Mouse (Mus musculus) layer of hippocampus, postnatal 36 days (tissue): ENCODE data around the gene Rhob. TPM values are rescaled to one million over a fixed set of nuclear protein-coding genes. Genes with fewer than 3 reads are reported as not detected.

ENCODE experiments used
- total RNA-seq, 2 experiments: library from RNA; stranded (reverse); gene quantifications; 2 replicates each; pipeline ENCODE4 v1.2.3; 2021

The Rhob gene
- total RNA-seq, 2 experiments from 2014 or later, result 354 to 385 TPM

Other genes starting within 250 kb of the Rhob start
- gene Gdf7, start 198.1 kb downstream of the Rhob start, total RNA-seq, result under 1 TPM in 1 of 2 experiments, not detected in 1; 0.25 TPM
- gene Hs1bp3, start 186.6 kb downstream of the Rhob start, total RNA-seq, result 10 to 100 TPM; 12.7 to 16.9 TPM
- gene Slc7a15, start 99.1 kb upstream of the Rhob start, total RNA-seq, result not detected
- 100 to 1,000 TPM; 194 to 203 TPM for gene Pum2, start 174.1 kb upstream of the Rhob start, total RNA-seq